Mouse (Mus musculus): Measurements from ENCODE around the gene Lrrc8d. TPM values are rescaled to one million over a fixed set of nuclear protein-coding genes. Genes with fewer than 3 reads are reported as not detected.

The Lrrc8d gene
- polyA plus RNA-seq, 1 experiment, result 13.5 TPM

DNA sequence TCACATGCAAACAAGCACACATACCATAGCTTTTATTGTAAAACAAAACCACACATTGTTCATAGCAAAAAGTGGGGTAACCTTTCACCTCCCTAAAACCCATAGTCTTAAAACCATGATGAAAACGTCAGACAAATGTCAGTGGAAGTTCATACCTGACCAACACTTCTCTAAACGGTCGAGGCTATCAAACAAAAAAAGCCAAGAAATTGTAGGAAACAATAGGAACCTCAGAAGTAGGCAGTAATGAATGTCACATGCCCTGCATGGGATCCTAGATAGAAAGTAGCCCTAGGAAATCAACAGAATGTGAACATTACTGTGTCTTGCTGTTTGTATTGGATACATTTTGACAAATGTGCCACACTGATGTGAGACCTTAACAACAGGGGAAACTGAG, 79.0 kb downstream of the Lrrc8d start:
- TF ChIP-seq FLI1 (IDR thresholded peaks at IDR 0.05; ENCODE audit: low read length) (no peak), GATA1 (IDR thresholded peaks at IDR 0.05; ENCODE audit: borderline replicate concordance, low read length) (no peak)
- Histone ChIP-seq H3K36me3 (replicated peaks; ENCODE audit: low read length) (peaks cover 79% of the 10 kb centered on the region), H3K9me3 (no peaks in the 10 kb centered on the region), H3K27me3 (replicated peaks) (no peaks in the 10 kb centered on the region), H3K4me3 (replicated peaks) (no peak overlapping the region), H3K4me1 (peaks cover 82% of the 10 kb centered on the region)

DNA sequence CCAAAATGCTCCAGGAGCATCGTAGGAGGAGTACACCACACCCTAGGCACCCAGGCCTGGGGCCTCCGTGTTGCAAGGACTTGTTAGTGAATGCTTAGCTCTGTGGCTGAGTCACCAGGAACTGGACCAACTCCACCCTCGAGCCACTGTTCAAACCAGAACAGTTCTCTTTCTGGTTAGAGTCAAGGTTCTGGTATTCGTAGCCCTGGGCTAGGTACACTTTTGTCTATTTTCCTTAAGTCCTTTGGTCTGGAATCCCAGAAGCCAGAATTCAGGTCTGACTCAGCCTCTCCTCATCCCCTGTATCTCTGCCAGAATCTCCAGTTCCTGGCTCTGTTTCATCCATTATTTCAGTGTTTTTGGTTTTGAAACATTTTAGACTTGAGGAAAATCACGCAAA, 79.6 kb downstream of the Lrrc8d start:
- Histone ChIP-seq H3K27me3 (replicated peaks) (no peaks in the 10 kb centered on the region), H3K4me3 (replicated peaks) (no peak overlapping the region), H3K4me1 (peaks cover 82% of the 10 kb centered on the region), H3K36me3 (replicated peaks; ENCODE audit: low read length) (peaks cover 76% of the 10 kb centered on the region), H3K9me3 (no peaks in the 10 kb centered on the region)
- TF ChIP-seq FLI1 (IDR thresholded peaks at IDR 0.05; ENCODE audit: low read length), result no peak
- TF ChIP-seq GATA1 (IDR thresholded peaks at IDR 0.05; ENCODE audit: borderline replicate concordance, low read length), result no peak

DNA sequence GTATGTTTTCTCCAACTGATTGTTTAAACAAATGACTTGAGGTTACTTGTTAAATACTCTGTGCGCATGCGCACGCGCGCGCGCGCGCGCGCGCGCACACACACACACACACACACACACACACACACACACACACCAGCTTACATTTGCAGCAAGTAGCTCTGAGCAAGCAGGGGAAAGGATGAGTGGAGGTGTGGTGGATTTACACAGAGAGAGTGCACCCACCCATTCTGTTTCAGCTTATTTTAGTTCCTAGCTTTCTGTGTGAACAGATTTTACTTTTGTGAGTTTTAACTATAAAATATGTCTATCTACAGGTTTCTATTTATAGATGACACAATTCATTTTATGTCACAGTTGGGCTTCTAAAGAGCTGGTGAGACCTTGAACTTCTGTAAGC, 84.1 kb downstream of the Lrrc8d start:
- H3K4me3 ChIP-seq (replicated peaks), result no peak overlapping the region
- H3K27me3 ChIP-seq (replicated peaks), result no peaks in the 10 kb centered on the region
- peaks cover 85% of the 10 kb centered on the region for H3K4me1 ChIP-seq
- H3K36me3 ChIP-seq (replicated peaks; ENCODE audit: low read length), result peaks cover 78% of the 10 kb centered on the region
- TF ChIP-seq FLI1 (IDR thresholded peaks at IDR 0.05; ENCODE audit: low read length) (no peak), GATA1 (IDR thresholded peaks at IDR 0.05; ENCODE audit: borderline replicate concordance, low read length) (no peak)
- no peaks in the 10 kb centered on the region for H3K9me3 ChIP-seq

DNA sequence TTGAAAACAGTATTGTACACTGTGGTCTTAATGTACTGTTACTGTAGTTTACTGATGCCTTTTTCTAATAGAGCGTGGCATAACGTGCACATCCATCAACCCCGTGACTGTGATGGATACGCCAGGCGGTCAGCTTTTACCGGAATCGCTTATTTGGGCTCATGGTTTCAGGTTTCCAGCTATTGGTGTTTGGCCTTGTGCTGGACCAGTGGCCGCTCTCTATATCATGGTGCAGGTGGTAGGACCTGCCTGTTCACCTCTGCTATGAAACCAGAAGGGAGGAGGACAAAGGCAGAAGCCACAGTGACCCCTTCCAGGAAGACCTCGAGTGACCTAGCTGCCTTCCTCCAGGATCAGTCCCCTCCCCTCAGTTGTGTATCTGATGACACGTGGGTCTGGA, 85.0 kb downstream of the Lrrc8d start:
- TF ChIP-seq FLI1 (IDR thresholded peaks at IDR 0.05; ENCODE audit: low read length) (no peak), GATA1 (IDR thresholded peaks at IDR 0.05; ENCODE audit: borderline replicate concordance, low read length) (no peak)
- Histone ChIP-seq H3K4me3 (replicated peaks) (no peak overlapping the region), H3K4me1 (peaks cover 85% of the 10 kb centered on the region), H3K9me3 (no peaks in the 10 kb centered on the region), H3K36me3 (replicated peaks; ENCODE audit: low read length) (peaks cover 77% of the 10 kb centered on the region), H3K27me3 (replicated peaks) (no peaks in the 10 kb centered on the region)

DNA sequence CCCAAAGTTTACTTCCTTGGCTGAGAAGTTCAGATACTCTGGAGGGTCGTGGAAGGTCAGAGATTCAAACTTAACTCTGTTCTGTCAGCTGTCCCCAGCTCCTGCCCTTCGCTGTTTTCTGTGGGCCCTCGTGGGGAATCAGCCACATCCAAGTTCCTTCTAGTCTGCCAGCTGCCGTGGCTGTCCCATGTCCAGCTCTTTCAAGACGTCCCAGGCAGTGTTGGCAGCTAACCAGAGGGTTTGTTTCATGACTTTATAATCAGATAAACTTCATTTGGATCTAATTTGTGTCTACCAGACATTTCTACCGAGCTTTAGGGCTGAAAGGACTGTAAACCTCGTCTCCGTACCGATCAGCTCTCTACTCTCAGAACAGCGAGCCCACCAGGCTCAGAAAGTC, 87.8 kb downstream of the Lrrc8d start:
- Histone ChIP-seq H3K4me3 (replicated peaks) (no peak overlapping the region), H3K27me3 (replicated peaks) (no peaks in the 10 kb centered on the region), H3K36me3 (replicated peaks; ENCODE audit: low read length) (peaks cover 66% of the 10 kb centered on the region), H3K4me1 (peaks cover 94% of the 10 kb centered on the region), H3K9me3 (no peaks in the 10 kb centered on the region)
- no peak for TF ChIP-seq GATA1 (IDR thresholded peaks at IDR 0.05; ENCODE audit: borderline replicate concordance, low read length)
- TF ChIP-seq FLI1 (IDR thresholded peaks at IDR 0.05; ENCODE audit: low read length), result no peak

DNA sequence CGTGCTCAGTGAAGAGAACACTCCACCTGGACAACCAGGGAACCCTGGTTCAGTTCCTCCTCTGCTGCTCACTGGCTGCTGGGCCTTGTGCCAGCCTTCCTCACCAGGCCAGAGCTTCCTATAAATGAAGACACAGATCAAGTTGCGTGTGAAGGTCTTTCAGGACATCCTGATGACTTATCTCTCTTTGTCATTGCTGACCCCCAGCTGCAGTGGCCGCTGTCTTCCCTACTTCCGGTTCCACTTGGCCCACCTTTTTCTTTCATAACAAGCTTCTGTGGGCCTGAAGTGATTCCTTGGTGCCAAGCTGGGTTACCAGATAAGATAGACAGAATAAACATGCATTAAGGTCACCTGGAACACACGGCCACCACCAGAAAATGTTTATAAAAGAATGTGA, 90.0 kb downstream of the Lrrc8d start:
- peaks cover 67% of the 10 kb centered on the region for H3K36me3 ChIP-seq (replicated peaks; ENCODE audit: low read length)
- peaks cover 90% of the 10 kb centered on the region for H3K4me1 ChIP-seq
- no peaks in the 10 kb centered on the region for H3K27me3 ChIP-seq (replicated peaks)
- no peaks in the 10 kb centered on the region for H3K9me3 ChIP-seq
- H3K4me3 ChIP-seq (replicated peaks), result no peak overlapping the region
- TF ChIP-seq GATA1 (IDR thresholded peaks at IDR 0.05; ENCODE audit: borderline replicate concordance, low read length) (no peak), FLI1 (IDR thresholded peaks at IDR 0.05; ENCODE audit: low read length) (no peak)

DNA sequence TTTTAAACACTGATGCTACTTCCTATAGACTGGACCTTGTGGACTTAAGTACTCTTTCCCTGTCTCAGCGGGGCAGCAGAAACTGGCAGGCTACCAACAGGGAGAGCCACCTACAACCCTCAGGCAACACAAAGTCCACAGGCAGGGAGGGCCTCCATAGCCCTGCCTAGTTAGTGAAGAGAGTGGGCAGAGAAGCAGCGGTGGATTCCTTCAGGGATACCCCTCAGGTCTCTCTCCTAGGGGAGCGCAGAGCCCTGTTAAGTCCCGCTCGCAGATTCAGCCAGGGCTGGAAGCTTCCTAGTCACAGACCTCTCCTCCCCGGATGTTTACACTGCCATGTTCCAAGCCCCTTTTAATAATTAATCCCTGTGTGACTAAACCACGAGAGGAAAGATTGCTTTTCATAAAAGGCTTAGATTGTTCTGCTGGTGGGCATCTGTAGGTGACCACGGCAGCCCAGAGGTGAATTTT, 92.6 kb downstream of the Lrrc8d start:
- peaks cover 78% of the 10 kb centered on the region for H3K4me1 ChIP-seq
- no peaks in the 10 kb centered on the region for H3K9me3 ChIP-seq
- TF ChIP-seq FLI1 (IDR thresholded peaks at IDR 0.05; ENCODE audit: low read length), result no peak
- TF ChIP-seq GATA1 (IDR thresholded peaks at IDR 0.05; ENCODE audit: borderline replicate concordance, low read length), result no peak
- peaks cover 57% of the 10 kb centered on the region for H3K36me3 ChIP-seq (replicated peaks; ENCODE audit: low read length)
- no peaks in the 10 kb centered on the region for H3K27me3 ChIP-seq (replicated peaks)
- no peak overlapping the region for H3K4me3 ChIP-seq (replicated peaks)

DNA sequence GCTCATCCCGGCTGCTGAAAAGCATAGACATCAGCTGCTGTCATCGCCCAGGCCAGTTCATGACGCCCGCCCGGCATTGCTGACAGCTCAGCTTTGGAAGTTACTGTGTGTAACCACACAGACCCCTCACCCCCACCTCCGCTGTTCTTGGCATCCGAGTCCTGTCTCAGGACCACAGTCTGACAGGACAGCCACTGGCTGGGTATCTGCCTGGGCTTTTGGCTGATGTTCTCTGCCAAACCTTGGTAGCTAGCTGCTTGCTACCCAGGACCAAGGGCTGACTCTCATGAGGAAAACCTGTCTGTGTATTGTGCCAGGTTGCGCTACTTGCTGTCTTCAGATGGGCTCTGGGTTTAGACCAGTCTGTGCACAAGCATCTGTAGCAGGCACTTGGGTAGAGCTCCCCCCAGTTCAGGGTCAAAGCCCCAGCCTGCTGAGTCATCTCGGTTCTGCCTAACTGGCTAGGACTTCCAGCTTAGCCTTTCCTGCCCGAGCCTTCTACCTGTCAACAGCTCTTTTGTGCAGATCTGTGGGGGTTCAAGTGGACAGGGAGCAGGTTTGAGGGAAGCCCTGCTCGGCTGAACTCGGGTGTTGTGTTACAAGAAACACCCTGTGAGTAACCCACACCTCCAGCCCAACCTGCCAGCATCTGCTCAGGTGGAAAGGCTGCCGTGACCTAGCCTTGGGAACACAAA, 93.2 kb downstream of the Lrrc8d start:
- H3K36me3 ChIP-seq (replicated peaks; ENCODE audit: low read length), result peaks cover 54% of the 10 kb centered on the region
- H3K4me1 ChIP-seq, result peaks cover 78% of the 10 kb centered on the region
- TF ChIP-seq FLI1 (IDR thresholded peaks at IDR 0.05; ENCODE audit: low read length) (no peak), GATA1 (IDR thresholded peaks at IDR 0.05; ENCODE audit: borderline replicate concordance, low read length) (no peak)
- H3K27me3 ChIP-seq (replicated peaks), result no peaks in the 10 kb centered on the region
- H3K9me3 ChIP-seq, result no peaks in the 10 kb centered on the region
- peak overlapping the region; percentile 69 for H3K4me3 ChIP-seq (replicated peaks)

DNA sequence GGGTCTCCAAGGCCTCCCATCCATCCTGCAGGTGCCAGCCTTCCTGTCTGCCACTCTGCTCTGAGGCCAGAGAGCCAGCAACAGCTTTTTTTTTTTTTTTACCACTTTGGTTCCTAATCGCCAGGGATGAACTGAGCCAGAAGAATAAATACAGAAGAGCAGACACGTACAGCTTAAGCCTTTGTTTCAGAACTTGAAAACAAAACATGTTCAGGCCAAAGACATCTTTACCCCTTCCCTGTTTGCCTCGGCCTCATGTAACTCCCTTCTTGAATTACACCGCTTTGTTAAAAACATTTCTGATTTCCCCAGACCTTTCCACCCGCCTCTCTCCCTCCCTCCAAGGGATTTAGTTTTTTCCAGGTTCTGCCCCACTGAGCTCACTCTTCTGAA, 93.8 kb downstream of the Lrrc8d start:
- Histone ChIP-seq H3K9me3 (no peaks in the 10 kb centered on the region), H3K4me1 (peaks cover 78% of the 10 kb centered on the region), H3K4me3 (replicated peaks) (peak overlapping the region; percentile 69), H3K36me3 (replicated peaks; ENCODE audit: low read length) (peaks cover 50% of the 10 kb centered on the region), H3K27me3 (replicated peaks) (no peaks in the 10 kb centered on the region)
- TF ChIP-seq FLI1 (IDR thresholded peaks at IDR 0.05; ENCODE audit: low read length), result no peak
- TF ChIP-seq GATA1 (IDR thresholded peaks at IDR 0.05; ENCODE audit: borderline replicate concordance, low read length), result no peak

DNA sequence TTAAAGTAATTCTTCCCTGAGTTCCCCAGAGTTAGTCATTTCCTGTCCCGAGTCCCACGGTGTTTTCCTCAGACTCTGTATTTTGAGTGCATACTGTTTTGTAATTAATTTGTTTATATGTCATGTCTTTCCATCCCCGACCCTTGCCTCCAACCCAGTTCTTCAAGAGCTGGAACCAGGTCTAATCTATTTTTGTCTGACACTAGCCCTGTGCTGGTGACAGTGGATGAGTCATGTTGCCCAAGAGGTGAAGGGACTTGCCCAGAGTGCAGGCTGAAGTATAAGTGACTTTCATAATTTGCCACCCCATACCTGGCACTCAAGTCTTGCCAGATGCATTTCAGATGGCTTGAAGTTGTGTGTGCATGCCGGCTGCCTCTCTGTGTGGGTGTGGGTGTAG, 98.7 kb downstream of the Lrrc8d start:
- no peaks in the 10 kb centered on the region for H3K27me3 ChIP-seq (replicated peaks)
- no peaks in the 10 kb centered on the region for H3K9me3 ChIP-seq
- peaks cover 42% of the 10 kb centered on the region for H3K36me3 ChIP-seq (replicated peaks; ENCODE audit: low read length)
- TF ChIP-seq FLI1 (IDR thresholded peaks at IDR 0.05; ENCODE audit: low read length) (no peak), GATA1 (IDR thresholded peaks at IDR 0.05; ENCODE audit: borderline replicate concordance, low read length) (no peak)
- peak overlapping the region; percentile 3 for H3K4me3 ChIP-seq (replicated peaks)
- H3K4me1 ChIP-seq, result peaks cover 76% of the 10 kb centered on the region

Measured in megakaryocyte, embryonic 14.5 days (primary cell).